Mouse (Mus musculus) bone marrow, adult 2 months (tissue): Measurements from ENCODE around the gene Gna14. TPM values are rescaled to one million over a fixed set of nuclear protein-coding genes. Genes with fewer than 3 reads are reported as not detected.
A peak's percentile ranks its signal among the peaks of the same experiment; 100 is the strongest.

Experiments
- H3K27ac ChIP-seq: fragments of 200-500 bp; 2 replicates; pipeline ENCODE4 v1.5.1; 2012; ENCODE audit warnings: low read depth, mild to moderate bottlenecking, control low read depth, inconsistent platforms, low read length; ENCODE audit not compliant: control insufficient read depth, poor library complexity, insufficient read depth
- H3K4me1 ChIP-seq: fragments of 200-500 bp; 2 replicates; pipeline ENCODE4 v1.6.1; 2011; ENCODE audit warnings: low read length; ENCODE audit not compliant: control insufficient read depth, insufficient read depth
- H3K4me3 ChIP-seq: fragments of 200-500 bp; replicated peaks from 2 replicates; pipeline ENCODE3; 2011; ENCODE audit warnings: mild to moderate bottlenecking, low read depth, low read length, control low read depth; ENCODE audit not compliant: control insufficient read depth
- CTCF ChIP-seq: fragments of 200-500 bp; IDR thresholded peaks from 2 replicates; pipeline ENCODE4 v1.5.1; 2011; ENCODE audit warnings: low read length, control low read depth; ENCODE audit not compliant: control insufficient read depth, insufficient read depth
- POLR2A ChIP-seq: fragments of 200-500 bp; IDR thresholded peaks from 2 replicates; pipeline ENCODE4 v1.6.1; 2011; ENCODE audit warnings: low read depth, mild to moderate bottlenecking, control low read depth, low read length, borderline replicate concordance; ENCODE audit not compliant: control insufficient read depth
- WGBS: fragments of 180-500 bp; shearing (Covaris S2); methylation state at CpG from one replicate; pipeline ENCODE4 v1.1.7; 2018; 5-methylcytosine and 5-hydroxymethylcytosine counted together
- polyA plus RNA-seq: library from polyadenylated mRNA; stranded (reverse); fragments of >200 nt; gene quantifications from 2 replicates; pipeline ENCODE4 v1.2.4, GENCODE M21; 2011; ENCODE audit warnings: low replicate concordance; ENCODE audit not compliant: missing spikeins, insufficient read depth, insufficient read length

Gna14 gene
- polyA plus RNA-seq, result 0.49 TPM in 1 of 2 replicates, not detected in the other

DNA sequence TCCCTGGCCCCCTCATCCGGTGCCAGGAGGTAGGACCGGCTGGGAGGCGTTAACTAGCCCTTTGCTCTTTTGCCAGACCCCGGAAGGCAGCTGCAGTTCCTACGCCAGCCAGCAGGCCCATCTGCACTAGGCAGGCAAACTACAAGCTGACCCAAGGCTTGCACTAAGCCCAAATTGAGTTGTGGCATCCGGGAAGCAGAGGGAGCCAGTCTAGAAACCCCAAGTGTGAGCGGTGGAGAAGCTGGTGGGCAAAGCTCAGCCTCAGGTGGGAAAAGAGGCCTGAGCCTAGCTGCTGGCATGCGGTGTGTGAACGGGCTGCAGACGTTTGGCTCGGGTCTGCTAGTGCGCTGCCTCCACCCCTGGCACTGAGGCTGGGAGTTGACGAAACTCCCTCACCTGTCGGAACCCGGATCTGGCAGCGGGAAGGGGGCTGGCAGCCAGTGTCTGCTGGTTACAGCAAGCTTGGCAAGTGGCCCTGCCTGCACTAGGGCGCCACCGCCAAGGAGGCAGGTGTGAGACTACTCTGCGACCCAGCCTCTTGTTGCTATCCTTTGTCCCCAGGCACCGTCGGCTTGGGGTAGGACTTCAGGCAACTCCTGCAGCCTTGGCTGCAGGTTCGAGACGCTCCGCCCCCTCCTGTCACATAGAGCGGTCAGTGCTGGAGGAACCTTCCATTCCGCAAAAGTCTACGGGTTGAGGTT is at the start of gene Gna14:
TSS of gene Gna14 (plus strand) at position 232 of the 701 bp plus-strand sequence.
- Histone ChIP-seq H3K4me1 (peaks cover 1% of the 10 kb centered on the region; the same call in 1 of the 2 replicates), H3K4me3 (peak within 1 kb of the TSS; percentile 50), H3K27ac (no peak within 1 kb of the TSS)
- WGBS, result 1% methylated on average over 27 of the region's 27 CpGs
- TF ChIP-seq CTCF, result peak; percentile 63
- no peak for TF ChIP-seq POLR2A

DNA sequence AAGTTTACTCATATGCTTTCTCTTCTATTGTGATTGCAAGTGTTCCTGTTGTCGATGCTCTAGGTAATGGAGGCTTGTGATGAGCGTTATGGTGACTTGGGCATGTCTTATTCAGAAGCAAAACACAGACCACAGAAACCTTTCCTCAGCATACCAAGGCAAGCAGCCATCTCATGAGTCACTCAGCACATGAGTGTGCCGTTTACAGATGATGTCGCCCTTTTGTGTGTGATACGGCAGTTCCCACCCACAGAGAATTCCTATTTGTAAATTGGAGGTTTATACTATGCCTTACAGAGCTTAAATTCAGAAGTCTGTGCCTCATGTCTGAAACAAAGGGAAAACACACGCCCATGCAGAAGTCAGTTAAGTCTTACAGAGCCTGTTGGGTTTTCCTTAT is 49.0 kb upstream of the Gna14 start:
- no peak overlapping the region for H3K4me3 ChIP-seq
- WGBS, result 88% methylated on average over 6 of the region's 6 CpGs
- H3K27ac ChIP-seq, result no peak overlapping the region
- H3K4me1 ChIP-seq, result peaks cover 2% of the 10 kb centered on the region; the same call in 1 of the 2 replicates
- no peak for TF ChIP-seq POLR2A
- TF ChIP-seq CTCF, result no peak

DNA sequence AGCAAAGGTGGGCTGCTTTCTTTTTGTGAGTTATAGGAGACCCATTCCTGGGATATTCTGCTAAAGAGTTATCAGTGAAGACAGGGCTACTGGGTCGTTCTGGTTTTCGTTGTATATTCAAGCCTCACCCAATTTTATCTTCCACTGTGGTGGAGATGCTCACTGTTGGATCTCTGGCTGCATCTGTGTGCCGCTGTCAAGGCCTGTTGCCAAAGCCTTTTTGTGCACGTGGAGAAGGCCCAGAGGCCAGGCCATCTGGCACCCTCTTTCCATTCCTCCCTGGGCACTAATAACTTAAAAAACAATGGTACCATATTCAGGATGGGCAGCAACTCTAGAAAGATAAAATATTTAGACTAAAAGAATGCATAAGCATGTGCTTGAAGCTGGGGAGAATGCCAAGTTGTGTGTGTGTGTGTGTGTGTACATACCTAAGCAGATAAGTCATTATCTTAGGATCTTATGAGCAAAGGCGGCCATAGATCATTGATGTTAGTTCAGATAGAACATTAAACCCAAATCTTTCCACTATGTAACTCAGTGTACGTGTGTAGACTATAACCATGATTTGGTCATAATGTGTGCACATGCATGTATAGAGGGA is 45.3 kb upstream of the Gna14 start:
- Histone ChIP-seq H3K27ac (no peak overlapping the region), H3K4me1 (no peaks in the 10 kb centered on the region), H3K4me3 (no peak overlapping the region)
- 70% methylated on average over 6 of the region's 6 CpGs for WGBS
- TF ChIP-seq CTCF (no peak), POLR2A (no peak)

DNA sequence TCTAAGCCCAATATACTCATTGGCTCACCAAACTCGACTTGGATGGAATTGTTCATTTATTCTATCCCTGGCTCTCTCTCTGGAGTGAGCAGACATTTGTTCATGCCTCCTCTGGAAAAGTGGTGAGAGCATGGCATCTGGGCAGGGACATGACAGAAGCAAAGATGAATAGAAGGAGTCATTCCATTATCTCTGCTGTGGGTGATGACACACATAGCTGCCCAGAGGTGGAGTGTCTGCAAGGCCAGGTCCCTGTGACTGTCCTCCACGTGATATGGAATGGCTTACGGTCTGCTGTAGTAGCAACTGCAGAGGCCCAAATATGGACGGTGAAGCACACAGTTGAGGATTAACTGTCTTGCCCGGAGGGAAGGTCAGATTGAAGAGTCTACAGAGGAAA is 41.2 kb upstream of the Gna14 start:
- H3K4me1 ChIP-seq, result no peaks in the 10 kb centered on the region
- H3K4me3 ChIP-seq, result no peak overlapping the region
- 83% methylated on average over 5 of the region's 5 CpGs for WGBS
- TF ChIP-seq CTCF, result no peak
- TF ChIP-seq POLR2A, result no peak
- no peak overlapping the region for H3K27ac ChIP-seq

DNA sequence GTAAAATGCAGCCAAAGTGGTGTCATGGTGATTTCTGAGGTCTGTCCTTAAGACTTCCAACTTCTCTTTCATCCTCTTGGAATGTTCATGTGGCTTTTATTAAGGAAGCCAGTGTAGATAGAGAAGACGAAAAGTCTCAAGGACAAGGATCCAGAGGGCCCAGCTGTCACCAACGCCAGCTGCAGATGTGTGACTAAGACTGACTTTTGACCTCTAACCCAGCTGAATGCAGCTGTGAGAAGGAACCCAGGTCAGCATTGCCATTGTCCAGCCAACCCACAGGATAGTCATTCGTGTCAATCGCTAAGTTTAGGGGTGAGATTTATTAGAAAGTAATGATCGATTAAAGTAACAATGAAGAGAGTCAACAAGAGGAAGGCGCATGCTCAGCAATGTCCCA is 32.5 kb upstream of the Gna14 start:
- no peak for TF ChIP-seq POLR2A
- TF ChIP-seq CTCF, result no peak
- Histone ChIP-seq H3K4me3 (no peak overlapping the region), H3K27ac (no peak overlapping the region), H3K4me1 (no peaks in the 10 kb centered on the region)
- 89% methylated on average over 6 of the region's 6 CpGs for WGBS

DNA sequence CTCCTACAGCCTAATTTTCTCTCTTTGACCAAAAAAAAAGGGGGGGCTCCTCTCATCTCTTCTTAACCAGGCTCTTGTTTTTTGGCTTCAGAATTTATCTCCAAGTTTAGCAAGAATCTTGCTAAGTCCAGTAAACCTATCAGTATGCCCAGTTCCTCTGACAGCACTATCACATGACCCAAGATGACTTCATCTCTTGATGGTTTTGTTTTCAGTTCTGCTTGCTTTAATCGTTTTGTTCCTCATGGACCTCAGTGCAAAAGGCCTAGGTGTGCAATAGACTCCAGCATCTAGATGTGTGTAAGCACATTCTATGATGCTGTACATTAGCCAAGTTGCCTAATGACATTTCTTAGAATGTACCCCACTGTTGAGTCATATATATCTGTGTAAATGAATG is 27.8 kb upstream of the Gna14 start:
- 14% methylated on average over 1 of the region's 1 CpGs for WGBS
- no peak for TF ChIP-seq POLR2A
- TF ChIP-seq CTCF, result no peak
- Histone ChIP-seq H3K27ac (no peak overlapping the region), H3K4me1 (no peaks in the 10 kb centered on the region), H3K4me3 (no peak overlapping the region)

DNA sequence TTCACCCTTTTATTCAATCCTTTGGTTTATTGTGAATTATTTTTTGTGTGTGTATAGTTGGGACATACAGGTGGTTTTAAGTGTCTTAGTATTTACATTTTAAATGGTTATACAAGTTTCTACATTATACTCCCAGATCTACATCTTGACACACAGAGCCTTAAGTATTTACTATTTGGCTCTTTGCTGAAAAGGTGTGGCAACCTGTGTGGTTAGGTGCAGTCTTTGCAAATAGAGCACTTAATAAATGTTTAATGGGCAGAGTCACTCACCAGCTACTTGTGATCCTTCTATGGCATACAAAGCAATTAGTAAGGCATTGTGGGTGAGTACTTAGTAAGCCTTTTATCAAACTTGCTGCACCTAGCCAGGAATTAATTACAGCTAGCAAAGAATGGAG is 24.3 kb upstream of the Gna14 start:
- H3K27ac ChIP-seq, result no peak overlapping the region
- no peak for TF ChIP-seq POLR2A
- no peak for TF ChIP-seq CTCF
- no peaks in the 10 kb centered on the region for H3K4me1 ChIP-seq
- no peak overlapping the region for H3K4me3 ChIP-seq

DNA sequence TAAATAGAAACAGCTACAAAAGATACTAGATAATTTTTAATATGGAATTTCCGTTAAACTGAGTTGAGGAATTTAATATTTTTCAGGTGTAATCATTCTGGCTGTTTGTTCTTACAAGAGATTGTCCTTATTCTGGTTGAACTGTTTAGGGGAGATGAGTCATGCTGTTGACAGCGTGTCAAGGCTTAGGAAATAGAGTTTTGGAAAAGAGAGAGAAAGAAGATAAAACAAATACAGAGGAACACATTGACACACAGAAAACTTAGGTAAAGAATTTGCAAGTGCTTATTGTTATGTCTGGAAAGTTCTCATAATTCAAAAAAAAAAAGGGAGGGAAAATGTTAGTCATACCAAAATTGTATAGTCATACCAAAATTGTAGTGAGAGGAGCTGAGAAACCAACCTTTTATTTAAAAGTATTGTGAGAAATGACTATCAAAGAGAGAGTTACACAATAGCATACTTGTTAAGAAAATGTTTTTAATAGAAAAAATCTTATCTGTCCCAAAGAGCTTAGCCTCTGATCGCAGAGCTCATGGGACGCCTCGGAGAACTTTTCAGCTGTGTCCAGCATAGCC is 17.4 kb upstream of the Gna14 start:
- WGBS, result 80% methylated on average over 5 of the region's 5 CpGs
- no peak for TF ChIP-seq CTCF
- TF ChIP-seq POLR2A, result no peak
- Histone ChIP-seq H3K4me1 (no peaks in the 10 kb centered on the region), H3K4me3 (no peak overlapping the region), H3K27ac (no peak overlapping the region)
